Mouse (Mus musculus) brain, adult 2 months (tissue): Measurements from ENCODE around the gene Pde4d.

Experiments
- DNase-seq: peaks from one replicate; pipeline ENCODE4 v3.0.0; 2011; ENCODE audit warnings: low read depth, low spot score

Gene Pde4d

DNA sequence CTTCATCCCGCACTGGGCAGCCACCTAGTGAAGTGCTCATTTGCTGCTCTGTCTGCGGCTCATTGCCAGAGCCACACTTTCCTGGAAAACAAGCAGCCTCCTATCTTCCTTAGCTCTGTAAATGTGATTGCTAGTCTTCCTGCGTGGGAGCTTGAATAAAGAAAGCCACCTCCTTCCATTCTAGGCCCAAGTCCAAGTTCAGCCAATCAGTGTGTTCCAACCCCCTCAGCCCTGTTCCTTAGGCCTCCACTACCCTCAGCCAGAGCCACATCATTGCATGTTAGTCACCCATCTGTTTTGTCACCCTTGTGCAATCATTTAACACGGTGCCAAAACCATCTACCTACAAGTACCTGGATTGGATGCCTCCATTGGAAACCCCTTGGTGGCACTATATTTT lies 786.3 kb downstream of the Pde4d start:
- peak; percentile 81 for DNase-seq

DNA sequence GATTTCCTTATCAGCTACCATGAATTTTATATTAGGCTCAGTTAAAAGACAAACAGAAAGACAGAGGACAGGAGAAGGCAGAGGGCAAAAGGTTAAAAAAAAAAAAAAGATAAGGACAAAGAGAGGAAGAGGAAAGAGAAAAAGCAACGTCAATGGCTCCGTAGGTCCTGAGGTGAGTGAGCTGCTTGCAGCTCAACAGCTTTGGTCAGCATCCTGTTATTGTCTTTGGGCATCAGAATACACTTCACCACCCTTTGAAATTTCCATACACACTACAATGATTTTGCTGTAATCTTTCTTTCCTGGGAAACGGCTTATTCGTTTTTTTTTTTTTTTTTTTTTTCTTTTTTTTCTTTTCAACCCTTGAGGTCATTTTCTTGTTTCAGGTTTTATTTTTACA lies 788.9 kb downstream of the Pde4d start:
- no peak for DNase-seq

DNA sequence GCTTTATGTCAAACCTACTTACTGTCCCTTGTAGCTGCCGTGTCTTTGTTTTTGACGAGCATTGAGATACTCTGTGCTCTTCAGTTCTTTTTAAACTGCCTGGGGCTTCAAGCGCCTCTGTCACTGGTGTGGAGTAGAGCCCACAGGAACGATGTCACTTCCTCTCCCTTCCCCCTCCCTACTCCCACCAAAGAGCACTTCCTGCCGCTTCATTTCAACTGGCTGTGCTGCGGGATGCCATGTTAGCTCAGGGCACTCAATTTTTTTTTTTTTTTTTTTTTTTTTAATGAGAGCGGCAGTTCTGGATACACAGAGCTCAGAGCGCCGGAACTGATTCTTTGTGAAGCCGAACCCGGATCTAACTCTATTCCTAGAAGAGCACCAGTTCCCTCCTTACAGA lies 789.5 kb downstream of the Pde4d start:
- DNase-seq, result peak; percentile 60

DNA sequence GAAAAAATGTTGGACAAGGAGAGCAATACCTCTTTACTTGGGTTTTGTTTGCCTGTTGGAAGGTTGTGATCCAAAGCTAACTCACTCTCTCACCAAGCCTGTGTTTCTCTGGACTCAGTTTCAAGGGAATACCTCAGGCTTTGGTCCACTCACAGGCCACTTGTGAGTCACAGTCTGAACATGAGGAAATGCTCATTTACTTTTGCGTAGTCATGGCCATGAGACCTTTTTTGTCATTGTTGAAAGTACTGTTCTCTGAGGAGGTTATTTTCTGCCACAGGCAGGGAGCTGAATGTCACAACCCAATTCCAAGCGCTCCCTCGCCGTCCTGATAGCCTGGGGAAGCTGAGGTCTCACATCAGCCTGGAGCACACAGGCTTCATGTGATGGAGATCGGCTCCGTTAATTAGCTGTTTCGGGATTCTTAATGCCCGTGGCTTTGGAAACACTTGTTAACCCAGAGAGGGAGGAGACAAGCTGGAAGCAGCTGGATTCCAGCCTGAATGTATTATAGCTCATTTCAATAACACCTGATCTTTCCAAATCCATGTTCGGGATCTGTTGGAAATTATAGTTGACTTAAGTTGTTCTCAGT lies 792.8 kb downstream of the Pde4d start:
- DNase-seq, result no peak

DNA sequence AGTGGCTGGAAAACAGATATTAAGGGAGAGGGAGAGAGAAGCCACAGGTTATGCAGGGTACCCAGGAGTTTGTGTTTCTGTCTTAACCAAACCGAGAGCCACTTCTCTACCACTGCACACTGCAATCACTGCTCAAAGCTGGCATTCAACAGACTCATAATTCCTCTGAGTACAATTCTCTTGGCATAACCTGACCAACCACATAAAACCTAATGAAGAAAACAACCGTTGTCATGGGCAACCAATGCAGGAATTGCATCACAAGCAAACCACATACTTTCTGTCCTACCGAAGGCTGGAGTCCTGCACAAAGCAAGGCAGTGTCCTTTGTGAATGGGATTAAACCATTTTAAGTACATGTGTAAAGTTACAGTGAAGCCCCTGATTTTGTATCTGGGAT lies 793.4 kb downstream of the Pde4d start:
- no peak for DNase-seq

DNA sequence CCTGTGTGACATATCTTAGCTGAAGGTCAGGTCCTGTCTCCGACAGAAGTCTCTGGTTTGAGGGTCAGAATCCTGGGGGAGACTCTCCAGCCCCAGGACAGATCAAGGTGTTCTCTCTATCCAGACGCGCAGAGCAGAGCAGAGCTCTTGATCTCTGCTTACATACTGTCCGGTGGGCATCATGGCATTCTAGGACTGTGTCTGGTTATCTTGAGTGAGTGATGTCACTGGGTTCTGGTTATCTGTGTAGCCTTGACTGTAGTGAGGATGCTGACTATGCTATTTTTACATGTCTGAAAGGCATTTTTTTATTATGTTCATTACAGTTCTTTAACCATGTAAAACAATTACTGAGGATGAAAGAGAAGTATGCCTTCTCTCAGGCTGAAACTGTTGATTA lies 797.3 kb downstream of the Pde4d start:
- DNase-seq, result no peak

DNA sequence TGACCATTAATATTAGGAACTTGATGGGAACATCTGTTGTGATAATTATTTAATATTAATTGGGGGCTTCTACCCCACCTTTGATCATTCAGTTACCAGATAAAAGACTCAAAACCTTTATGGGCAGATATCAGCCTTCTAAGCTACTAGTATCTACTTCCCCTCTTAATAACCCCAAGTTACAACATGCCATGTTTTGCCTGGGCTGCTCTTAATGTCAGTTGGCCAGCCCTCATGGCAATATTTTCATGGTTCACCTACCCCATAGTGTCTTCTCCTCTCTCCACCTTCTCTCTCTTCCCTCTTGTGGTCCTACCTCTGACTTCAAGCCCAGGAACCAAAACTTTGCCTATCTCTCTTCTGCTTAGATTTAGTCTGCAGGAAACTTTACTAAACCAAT lies 799.6 kb downstream of the Pde4d start:
- DNase-seq, result no peak

DNA sequence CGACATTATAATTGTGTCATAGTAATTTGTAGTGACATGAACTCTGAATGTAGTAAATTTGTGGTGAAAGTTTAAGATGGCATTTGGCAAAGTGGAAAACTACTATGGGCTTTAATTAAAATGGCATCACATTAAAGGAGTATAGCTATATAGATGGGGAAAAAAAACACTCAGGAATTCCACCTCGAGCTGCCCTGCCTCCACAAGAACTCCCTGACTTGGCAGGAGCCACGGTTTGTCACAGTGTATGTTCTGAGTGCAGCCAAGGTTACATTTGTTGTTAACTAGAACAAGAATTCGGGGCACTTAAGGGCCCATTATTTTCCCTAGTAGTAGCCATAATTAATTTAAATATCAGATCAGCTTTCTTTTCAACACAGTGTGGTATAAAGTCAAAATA lies 805.9 kb downstream of the Pde4d start:
- no peak for DNase-seq

DNA sequence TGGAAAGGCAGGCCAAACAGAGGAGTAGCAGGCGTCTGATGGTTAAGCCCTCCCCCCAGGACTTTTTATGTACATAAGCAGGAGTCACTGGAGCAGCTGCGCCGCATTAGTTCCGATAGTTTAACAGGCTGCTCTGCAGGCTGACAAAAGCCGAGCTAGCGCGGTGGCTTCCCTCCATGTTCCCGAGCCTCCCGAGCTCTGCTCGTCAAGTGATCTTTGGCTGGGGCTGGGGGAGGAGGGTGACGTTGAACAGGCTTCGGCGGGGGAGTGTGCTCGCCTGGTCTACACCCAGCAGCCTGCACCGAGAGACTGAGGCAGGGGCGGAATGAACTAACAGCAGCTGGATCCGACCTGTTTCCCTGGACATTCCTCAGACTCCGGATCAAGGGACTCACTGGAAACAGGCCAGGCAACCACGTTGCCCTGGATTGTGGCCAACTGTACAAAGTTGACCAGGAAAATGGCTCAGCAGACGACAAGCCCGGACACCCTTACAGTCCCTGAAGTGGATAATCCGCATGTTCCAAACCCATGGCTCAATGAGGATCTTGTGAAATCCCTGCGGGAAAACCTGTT lies 810.6 kb downstream of the Pde4d start:
- peak; percentile 83 for DNase-seq

DNA sequence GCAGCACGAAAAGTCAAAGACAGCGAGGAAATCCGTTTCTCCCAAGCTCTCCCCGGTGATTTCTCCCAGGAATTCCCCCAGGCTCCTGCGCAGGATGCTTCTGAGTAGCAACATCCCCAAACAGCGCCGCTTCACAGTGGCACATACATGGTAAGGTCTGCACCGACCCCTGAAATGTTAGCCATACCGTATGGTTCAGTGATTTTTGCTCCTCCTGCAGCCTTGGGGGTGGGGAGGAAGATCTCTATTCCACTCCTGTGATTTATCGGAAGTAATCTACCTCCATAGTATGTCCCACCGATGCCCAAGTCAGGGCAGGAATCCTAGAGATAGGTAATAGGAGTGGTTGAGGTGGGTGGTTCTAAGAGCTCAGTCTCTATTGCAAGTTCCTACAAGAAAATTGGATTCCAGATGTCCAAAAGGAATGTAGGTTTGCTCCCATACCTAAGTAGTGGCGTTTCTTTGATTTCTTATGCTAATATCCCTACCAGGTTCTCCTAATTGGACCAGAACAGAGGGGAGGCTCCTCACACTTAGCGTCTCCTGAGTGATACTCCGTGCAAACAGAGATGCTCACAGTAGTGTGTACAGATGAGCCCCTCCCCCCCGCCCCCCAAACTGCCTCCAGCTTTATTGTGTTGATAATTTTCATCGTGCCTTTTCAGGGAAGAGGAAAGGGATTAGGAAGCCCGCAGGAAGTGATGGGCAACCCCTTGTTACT lies 811.2 kb downstream of the Pde4d start:
- DNase-seq, result no peak

DNA sequence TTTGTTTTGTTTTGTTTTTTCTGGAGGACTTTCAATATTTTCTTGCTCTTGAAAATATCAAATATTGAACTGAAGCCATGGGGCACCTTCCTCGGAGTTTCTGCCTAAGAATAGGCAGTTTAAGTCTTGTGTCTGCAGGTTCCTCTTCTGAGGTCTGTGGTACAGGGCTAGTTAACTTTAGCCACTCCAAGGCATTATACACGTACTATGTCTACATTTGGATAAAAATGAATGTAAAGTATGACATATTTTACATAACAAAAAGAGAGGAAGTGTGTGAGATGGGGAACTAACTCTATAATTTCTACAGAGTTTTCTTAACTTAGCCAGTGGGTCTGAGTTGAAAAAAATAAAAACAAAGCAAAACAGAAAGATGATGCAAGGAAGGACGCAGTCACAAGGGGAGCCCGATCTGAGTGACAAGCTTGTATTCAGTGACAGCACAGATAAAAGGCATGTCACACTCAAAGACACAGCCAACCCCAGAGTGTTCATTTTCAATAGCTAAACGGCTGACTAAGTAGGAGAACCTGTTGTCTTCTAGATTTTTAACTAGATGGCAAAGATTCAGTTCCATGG lies 812.0 kb downstream of the Pde4d start:
- no peak for DNase-seq

DNA sequence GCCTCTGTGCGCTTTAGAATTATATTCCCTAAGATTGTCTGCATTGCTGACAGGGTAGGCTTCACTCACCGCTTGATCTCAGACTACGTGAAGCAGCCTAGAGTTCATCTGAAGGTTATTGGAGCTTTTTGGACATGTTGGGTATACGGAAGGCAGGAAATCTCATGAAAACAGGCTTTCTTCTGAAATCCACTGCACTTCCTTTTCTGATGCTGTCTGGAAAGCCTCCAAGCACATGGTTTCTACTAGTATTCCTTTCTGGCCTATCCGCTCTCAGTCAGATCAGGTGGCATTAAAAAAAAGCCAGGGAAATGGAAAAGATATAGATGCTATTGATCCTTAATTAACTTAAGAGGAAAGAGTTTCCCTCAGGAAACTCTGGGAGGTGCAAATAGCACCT lies 812.8 kb downstream of the Pde4d start:
- DNase-seq, result no peak

DNA sequence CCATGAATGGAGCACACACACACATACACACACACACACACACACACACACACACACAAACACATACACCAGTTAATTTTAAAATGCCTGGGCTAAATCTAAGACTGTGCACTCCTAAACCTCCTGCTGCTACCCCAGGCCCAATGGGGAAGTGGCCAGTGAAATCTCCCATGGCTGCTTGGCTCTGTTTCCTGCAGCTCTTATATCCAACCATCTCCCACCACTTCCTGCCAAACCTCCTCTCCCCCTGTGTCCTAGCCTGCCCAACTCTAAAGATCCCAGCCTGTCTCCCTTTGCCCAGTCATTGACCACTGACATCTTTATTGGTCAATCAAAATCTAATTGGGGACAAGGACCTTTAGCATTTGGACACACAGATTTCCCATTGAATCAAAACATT lies 814.1 kb downstream of the Pde4d start:
- DNase-seq, result no peak

DNA sequence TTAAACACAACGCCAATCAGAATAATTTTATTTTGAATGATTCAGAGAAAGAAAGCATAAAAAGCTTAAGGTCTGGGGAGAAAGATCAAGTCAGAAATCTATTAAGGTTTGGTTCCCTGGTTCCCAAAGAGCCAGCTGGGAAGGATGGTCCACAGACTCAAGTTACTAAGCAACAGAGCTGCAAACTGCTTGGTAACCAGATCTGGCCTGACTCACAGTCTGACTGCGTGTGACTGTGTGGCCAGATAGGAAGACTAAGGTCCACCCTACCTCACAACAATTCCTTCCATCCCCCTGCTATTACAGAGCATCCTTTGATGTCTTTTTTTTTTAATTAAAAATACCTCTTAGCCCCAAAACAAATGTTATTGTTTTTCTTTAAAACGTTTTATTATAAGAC lies 818.5 kb downstream of the Pde4d start:
- peak; percentile 73 for DNase-seq

DNA sequence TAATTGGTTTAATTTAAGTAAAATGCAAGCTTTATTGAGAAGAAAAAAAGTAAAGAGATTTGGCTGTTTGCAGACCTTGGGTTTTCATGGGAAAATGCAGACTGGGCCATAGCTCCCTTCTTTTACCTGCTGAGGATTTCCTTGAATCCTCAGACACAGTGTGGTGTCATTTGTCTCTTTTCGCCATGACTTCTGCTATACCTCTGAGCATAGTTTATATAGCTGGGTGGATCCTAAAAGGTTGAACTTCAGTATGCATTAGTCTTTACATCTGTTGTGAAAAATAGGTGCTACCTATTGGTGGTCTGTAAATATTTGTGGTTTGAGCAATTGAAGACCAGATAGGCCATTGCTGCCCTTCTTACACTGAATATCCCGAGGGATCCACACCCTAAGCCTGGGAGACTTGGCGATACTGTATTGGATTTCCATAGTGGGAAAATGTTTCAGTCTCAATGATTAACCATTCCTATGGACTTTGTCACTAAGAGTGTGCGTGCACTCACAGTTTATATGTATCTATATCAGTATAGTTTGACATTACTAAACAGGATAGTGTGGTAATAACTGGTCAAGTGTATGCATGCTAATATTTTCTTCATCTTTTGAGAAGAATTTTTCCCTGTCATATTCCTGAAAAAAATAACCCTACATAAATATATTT lies 819.0 kb downstream of the Pde4d start:
- no peak for DNase-seq

DNA sequence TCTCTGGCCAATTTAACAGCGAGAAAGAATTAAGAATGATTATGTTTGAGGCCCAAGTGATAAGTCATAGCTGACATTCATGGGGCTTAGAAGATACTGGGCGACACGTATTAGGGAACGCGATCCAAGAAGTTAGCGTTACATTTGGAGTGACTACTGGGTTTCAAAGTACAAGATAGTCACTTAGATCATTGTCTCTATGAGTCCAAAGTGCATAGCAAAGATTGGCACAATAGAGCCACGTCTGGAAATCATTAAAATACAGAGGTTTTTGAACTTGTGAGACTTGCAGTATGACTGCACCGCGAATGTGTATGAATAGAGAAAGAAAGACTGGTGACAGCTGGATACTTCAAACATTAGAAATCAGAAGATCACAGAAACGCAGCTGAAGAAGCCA lies 825.1 kb downstream of the Pde4d start:
- no peak for DNase-seq

DNA sequence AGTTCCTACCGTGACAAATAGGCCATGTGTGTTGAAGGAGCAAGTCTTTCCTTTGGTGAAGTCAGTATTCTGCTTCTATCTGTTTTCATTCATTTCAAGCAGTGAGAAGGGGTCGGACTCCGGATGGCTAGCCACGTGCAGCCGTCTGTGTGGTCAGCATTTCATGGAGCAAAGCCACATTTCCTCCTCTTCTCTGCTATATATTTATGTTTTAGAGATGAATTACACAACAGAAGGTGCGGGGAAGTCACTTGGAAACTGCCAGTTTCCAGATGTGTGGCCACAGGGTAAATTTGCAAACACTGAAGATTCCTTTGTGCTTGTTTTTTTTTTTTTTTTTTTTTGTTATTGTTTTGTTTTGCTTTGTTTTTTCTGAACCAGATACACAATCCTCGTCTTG lies 828.0 kb downstream of the Pde4d start:
- DNase-seq, result peak; percentile 7

DNA sequence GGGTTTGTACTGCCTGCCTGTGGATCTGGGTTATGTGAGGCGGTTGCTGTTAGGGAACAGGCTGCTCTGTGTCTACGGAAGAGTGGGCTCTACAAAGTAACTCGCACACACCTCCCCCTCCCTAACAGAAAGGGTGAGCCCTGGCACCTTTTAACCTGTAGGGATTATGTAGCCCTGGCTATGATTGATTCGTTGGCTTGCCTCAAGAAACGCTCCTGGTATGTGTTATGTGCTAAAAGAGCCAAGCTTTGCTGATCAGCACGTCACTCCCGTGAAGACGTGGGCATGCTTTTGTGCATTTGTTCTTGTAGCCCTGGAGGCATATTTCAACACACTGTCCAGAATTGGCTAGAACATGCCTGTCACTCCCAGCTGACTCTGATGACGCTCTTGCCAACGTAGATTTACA lies 828.8 kb downstream of the Pde4d start:
- DNase-seq, result peak; percentile 68

DNA sequence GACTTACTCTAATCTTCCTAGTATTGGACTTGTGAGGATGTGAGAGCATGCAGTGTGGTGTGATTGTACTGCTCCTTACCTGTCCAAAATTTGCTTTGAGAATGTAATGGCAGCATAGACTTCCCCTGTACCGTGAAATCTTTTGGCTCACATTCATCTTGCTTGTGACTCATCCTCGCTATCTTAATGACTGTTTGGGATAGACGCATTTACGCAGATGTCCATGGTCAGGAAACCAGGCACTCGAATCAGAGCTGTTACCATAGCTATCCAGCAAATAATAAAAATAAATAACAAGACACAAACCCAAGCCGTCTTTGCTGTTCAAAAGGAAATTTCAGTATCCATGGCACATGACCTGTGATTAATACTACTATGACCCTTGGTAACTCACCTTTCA lies 829.5 kb downstream of the Pde4d start:
- peak; percentile 63 for DNase-seq

DNA sequence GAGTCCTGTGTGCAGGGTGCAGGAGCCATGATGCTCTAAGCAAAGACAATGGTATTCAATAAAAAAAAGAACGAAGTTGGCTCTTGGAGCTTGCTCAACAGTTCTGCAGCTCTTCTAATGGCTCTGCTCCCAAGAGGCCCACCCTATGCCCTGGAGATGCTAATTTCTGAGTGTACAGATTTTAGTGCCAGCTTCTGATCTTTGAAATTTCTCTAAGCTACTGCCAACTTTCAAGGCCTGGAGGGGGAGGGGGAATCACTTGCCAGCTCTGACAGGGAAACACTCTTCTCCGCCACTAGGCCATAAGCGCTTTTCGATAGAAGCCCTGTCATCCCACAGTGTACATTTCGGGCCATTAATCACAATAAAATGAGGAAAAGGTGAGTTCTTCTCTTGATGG lies 830.7 kb downstream of the Pde4d start:
- peak; percentile 12 for DNase-seq

DNA sequence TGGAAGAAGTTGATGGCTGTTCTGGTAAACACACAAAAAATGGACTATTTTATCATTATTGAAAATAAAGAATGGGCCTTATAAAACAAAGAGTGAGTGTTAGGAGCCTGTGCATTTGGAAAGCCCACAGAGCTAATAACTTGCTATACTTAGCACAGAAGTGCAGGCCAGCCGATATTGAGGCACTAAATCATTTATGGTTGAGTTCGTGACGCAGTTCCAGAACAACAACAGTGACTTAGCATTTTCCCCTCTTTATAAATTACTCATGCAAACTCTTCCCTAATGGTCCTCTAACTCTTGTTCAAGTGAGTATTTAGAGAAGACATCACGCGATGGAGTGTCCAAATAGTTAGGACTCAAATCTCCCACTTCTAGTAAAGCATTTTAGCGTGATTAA lies 837.7 kb downstream of the Pde4d start:
- DNase-seq, result no peak

DNA sequence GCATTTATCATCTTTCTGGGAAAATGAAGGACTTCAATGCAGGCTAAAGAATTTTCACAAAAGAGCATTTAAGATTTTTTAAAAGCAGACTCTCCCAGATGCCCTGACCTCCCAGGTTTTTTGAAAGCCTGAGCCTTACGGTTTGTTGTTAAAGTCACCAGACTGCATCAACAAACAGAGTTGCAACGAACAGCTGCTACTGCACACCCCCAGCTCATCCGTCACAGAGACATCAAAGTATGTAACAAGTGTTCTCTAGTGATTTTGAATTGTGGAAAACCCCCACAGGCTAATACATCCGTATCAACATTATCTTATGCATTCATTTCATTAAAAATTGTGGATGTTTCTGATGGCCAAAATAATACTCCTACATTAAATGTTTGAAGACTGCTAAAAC lies 841.2 kb downstream of the Pde4d start:
- DNase-seq, result no peak

DNA sequence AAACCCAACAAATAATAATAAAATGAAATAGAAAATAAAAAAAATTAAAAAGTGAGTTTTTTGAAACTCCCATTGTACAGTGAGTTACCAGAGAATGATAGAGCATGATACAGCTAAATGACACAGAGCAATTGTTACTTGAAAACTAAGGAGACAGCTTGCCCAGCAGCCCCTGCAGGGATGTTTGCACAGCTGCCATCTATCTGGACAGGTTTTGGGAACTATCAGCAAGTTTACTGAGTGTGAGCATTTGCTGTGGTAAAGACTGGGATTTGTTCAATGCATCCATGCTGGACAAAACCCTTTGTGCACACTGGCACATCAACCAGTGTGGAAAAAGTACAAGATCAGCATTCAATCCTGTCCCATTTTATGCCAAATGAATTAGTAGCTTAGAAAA lies 843.3 kb downstream of the Pde4d start:
- no peak for DNase-seq
